Mouse (Mus musculus): ENCODE measurements around the gene Atp6v0a1. TPM values are rescaled to one million over a fixed set of nuclear protein-coding genes. Genes with fewer than 3 reads are reported as not detected.

The Atp6v0a1 gene
- polyA plus RNA-seq, 1 experiment from 2014 or later, result 40.3 TPM

DNA sequence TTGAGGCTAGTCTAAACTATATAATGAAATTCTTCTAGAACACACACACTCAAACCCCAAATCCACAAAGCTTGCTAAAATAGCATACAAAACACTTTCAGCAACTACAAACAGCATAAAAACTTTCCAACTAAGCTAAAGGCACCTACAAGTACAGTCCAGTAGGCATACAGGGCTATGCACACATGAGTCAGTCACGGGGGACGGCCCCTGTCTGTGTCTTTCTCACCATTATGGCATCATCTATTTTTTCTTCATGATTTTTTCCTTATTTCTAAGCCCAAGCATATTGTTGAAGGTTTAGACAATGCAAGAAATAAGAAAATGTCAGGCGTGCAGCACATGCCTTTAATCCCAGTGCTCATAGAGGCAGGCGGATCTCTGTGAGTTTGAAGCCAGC lies 101.9 kb downstream of the Atp6v0a1 start:
- H3K4me1 ChIP-seq, result 0 out of 2 replicates have a peak, but pooled peaks cover 12% of the 10 kb centered on the region
- no peak overlapping the region for H3K9ac ChIP-seq
- WGBS, result 86% methylated on average over 4 of the region's 4 CpGs
- ATAC-seq (ENCODE audit: insufficient number of reproducible peaks, low FRiP score, low TSS enrichment, low read depth), result no peak
- H3K27ac ChIP-seq (replicated peaks), result no peak overlapping the region
- no peaks in the 10 kb centered on the region for H3K27me3 ChIP-seq
- H3K36me3 ChIP-seq, result 0 out of 2 replicates have a peak, but pooled peaks cover 5% of the 10 kb centered on the region
- no peak overlapping the region for H3K4me2 ChIP-seq (replicated peaks)
- no peaks in the 10 kb centered on the region for H3K9me3 ChIP-seq (replicated peaks)
- H3K4me3 ChIP-seq (replicated peaks), result no peak overlapping the region

DNA sequence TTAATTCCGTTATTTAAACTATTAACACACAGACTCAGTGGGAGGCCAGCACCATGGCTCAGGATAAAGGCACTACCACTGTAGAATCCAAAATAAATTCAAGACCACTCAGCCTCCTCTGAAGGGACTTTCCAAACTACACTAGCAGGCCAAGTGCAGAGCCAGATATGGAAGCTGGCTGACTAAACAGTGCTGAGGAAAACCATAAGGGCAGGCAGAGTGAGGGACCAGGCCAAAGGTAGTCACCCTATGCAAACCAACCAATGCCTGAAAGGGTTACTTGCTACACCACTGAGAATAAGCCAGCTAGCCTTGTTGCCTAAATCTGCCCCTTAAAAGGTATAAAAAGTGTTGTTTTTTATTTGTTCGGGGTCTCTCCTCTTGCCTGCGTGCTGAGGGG lies 102.9 kb downstream of the Atp6v0a1 start:
- no peak overlapping the region for H3K27ac ChIP-seq (replicated peaks)
- H3K36me3 ChIP-seq, result 0 out of 2 replicates have a peak, but pooled peaks cover 5% of the 10 kb centered on the region
- ATAC-seq (ENCODE audit: insufficient number of reproducible peaks, low FRiP score, low TSS enrichment, low read depth), result no peak
- no peak overlapping the region for H3K9ac ChIP-seq
- H3K4me2 ChIP-seq (replicated peaks), result no peak overlapping the region
- no peaks in the 10 kb centered on the region for H3K27me3 ChIP-seq
- no peak overlapping the region for H3K4me3 ChIP-seq (replicated peaks)
- 85% methylated on average over 3 of the region's 3 CpGs for WGBS
- H3K4me1 ChIP-seq, result 0 out of 2 replicates have a peak, but pooled peaks cover 17% of the 10 kb centered on the region
- H3K9me3 ChIP-seq (replicated peaks), result no peaks in the 10 kb centered on the region

Small RNA genes within 50 kb of the gene (microRNA-seq; reads per million reads assigned to microRNA genes)
- 0.52 reads per million for gene Mir6928 (ENCODE audit: borderline number of aligned reads)

Other genes with a start within 250 kb of the Atp6v0a1 start
- 0.64 and 1.1 TPM in 2 replicates for gene Kcnh4, start 249.5 kb upstream of the Atp6v0a1 start, polyA plus RNA-seq (2015; fragmentation: Nextera tagmentation; extraction: Ambion mirVana)
- gene Hcrt, start 246.5 kb upstream of the Atp6v0a1 start, polyA plus RNA-seq (2015; fragmentation: Nextera tagmentation; extraction: Ambion mirVana), result not detected in 2 replicates
- gene Ghdc, start 238.5 kb upstream of the Atp6v0a1 start, polyA plus RNA-seq (2015; fragmentation: Nextera tagmentation; extraction: Ambion mirVana), result 7.2 and 9.2 TPM in 2 replicates
- gene Stat5b, start 158.7 kb upstream of the Atp6v0a1 start, polyA plus RNA-seq (2015; fragmentation: Nextera tagmentation; extraction: Ambion mirVana), result 24.9 and 25.3 TPM in 2 replicates
- gene Stat5a, start 150.1 kb upstream of the Atp6v0a1 start, polyA plus RNA-seq (2015; fragmentation: Nextera tagmentation; extraction: Ambion mirVana), result 9.7 and 10.4 TPM in 2 replicates
- gene Stat3, start 69.9 kb upstream of the Atp6v0a1 start, polyA plus RNA-seq (2015; fragmentation: Nextera tagmentation; extraction: Ambion mirVana), result 75.6 and 79.3 TPM in 2 replicates
- gene Cavin1, start 38.6 kb upstream of the Atp6v0a1 start, polyA plus RNA-seq (2015; fragmentation: Nextera tagmentation; extraction: Ambion mirVana), result 330 and 343 TPM in 2 replicates
- gene Naglu, start 60.6 kb downstream of the Atp6v0a1 start, polyA plus RNA-seq (2015; fragmentation: Nextera tagmentation; extraction: Ambion mirVana), result 15.1 and 16.6 TPM in 2 replicates
- 0.24 and 0.25 TPM in 2 replicates for gene Hsd17b1, start 69.0 kb downstream of the Atp6v0a1 start, polyA plus RNA-seq (2015; fragmentation: Nextera tagmentation; extraction: Ambion mirVana)
- gene Coasy, start 73.1 kb downstream of the Atp6v0a1 start, polyA plus RNA-seq (2015; fragmentation: Nextera tagmentation; extraction: Ambion mirVana), result 43.2 and 44.9 TPM in 2 replicates
- gene Mlx, start 77.8 kb downstream of the Atp6v0a1 start, polyA plus RNA-seq (2015; fragmentation: Nextera tagmentation; extraction: Ambion mirVana), result 50.3 and 52.0 TPM in 2 replicates
- gene Psmc3ip, start 86.0 kb downstream of the Atp6v0a1 start, polyA plus RNA-seq (2015; fragmentation: Nextera tagmentation; extraction: Ambion mirVana), result 32.0 and 33.6 TPM in 2 replicates
- gene Retreg3, start 110.4 kb downstream of the Atp6v0a1 start, polyA plus RNA-seq (2015; fragmentation: Nextera tagmentation; extraction: Ambion mirVana), result 25.3 and 26.7 TPM in 2 replicates
- gene Tubg1, start 110.5 kb downstream of the Atp6v0a1 start, polyA plus RNA-seq (2015; fragmentation: Nextera tagmentation; extraction: Ambion mirVana), result 69.7 and 73.4 TPM in 2 replicates
- 11.1 and 11.9 TPM in 2 replicates for gene Tubg2, start 146.5 kb downstream of the Atp6v0a1 start, polyA plus RNA-seq (2015; fragmentation: Nextera tagmentation; extraction: Ambion mirVana)
- gene Cntnap1, start 161.1 kb downstream of the Atp6v0a1 start, polyA plus RNA-seq (2015; fragmentation: Nextera tagmentation; extraction: Ambion mirVana), result 2.0 and 2.2 TPM in 2 replicates
- 27.2 and 28.7 TPM in 2 replicates for gene Plekhh3, start 161.9 kb downstream of the Atp6v0a1 start, polyA plus RNA-seq (2015; fragmentation: Nextera tagmentation; extraction: Ambion mirVana)
- 0.24 and 0.50 TPM in 2 replicates for gene Ccr10, start 166.0 kb downstream of the Atp6v0a1 start, polyA plus RNA-seq (2015; fragmentation: Nextera tagmentation; extraction: Ambion mirVana)
- gene Ezh1, start 217.0 kb downstream of the Atp6v0a1 start, polyA plus RNA-seq (2015; fragmentation: Nextera tagmentation; extraction: Ambion mirVana), result 16.5 and 18.7 TPM in 2 replicates
- gene Ramp2, start 236.6 kb downstream of the Atp6v0a1 start, polyA plus RNA-seq (2015; fragmentation: Nextera tagmentation; extraction: Ambion mirVana), result 138 and 139 TPM in 2 replicates
- 122 and 133 TPM in 2 replicates for gene Vps25, start 244.3 kb downstream of the Atp6v0a1 start, polyA plus RNA-seq (2015; fragmentation: Nextera tagmentation; extraction: Ambion mirVana)

All from embryonic facial prominence, embryonic 15.5 days (tissue).